Mouse (Mus musculus): ENCODE measurements at regions not wholly inside any gene's neighbourhood (a gene's known extent, or its start where the extent isn't known, plus 50 kb on each side); places are given as distances from the start of the nearest gene placed in this dataset.

DNA sequence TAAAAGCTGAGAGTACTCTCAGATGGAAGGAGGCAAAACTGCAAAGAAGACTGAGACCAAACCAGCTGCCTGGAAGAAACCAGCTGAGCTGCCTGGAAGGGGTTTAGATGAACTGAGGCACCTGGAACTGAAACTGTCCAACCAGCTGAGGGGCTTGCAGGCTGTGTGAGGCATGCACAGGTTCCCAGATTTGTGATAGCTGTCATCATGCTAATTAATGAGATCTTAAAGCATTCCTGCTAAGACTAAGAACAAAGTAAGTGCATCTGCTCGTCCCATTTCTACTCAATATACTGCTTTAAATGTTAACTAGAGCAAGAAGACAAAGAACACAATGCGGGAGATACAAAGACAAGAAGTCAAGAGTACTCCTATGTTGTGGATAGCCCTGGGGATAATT lies 71.1 kb upstream of the Spred1 start:
- DNase-seq (ENCODE audit: low read depth in 3 of 3, low spot score in 3 of 3) (no peak), ATAC-seq (ENCODE audit: insufficient read depth) (no peak)
- Histone ChIP-seq H3K4me2 (ENCODE audit: low read depth) (no peak overlapping the region), H3K4me1 (replicated peaks; ENCODE audit: control insufficient read depth in 2 of 2, insufficient read depth in 2 of 2, low read length in 1 of 2) (peaks cover 0 to 2% of the 10 kb centered on the region in 2 experiments; a peak in 1 of 4 replicates), H3K4me3 (ENCODE audit: insufficient read depth in 1 of 2, low read depth in 2 of 2, low read length in 2 of 2) (no peak overlapping the region), H3K9me3 (ENCODE audit: control insufficient read depth, low read length) (no peaks in the 10 kb centered on the region), H3K9ac (replicated peaks) (no peak overlapping the region), H3K36me3 (replicated peaks; ENCODE audit: control insufficient read depth, insufficient read depth, low read depth) (no peaks in the 10 kb centered on the region), H3K27me3 (ENCODE audit: control insufficient read depth, insufficient read depth, low read length) (no peaks in the 10 kb centered on the region), H3K27ac (no peak overlapping the region)
- TF ChIP-seq CTCF (IDR thresholded peaks at IDR 0.05; ENCODE audit: low read depth) (no peak), EP300 (IDR thresholded peaks at IDR 0.05; ENCODE audit: low read depth) (no peak)
- 69% methylated on average over 2 of the region's 2 CpGs for WGBS (ENCODE audit: insufficient replicate concordance)

DNA sequence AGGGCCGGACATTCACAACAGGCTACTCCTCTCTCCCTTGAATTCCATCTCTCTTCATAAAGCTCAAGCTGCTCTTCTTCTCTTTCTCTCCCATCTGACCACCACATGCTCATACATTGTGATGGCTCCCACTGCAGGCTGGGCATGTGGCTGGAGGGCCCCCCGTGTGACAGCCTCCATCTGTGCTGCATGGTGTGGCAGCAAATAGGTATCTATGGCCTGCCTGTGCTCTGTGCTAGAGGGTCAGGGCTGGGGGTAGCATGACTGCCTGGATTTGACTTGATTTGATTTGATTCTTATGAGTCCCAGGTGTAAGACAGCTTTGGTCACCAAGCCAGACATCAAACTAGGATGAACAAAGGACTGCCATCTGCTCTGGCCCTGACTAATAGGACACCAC lies 57.0 kb upstream of the Spred1 start:
- Histone ChIP-seq H3K27me3 (ENCODE audit: control insufficient read depth, insufficient read depth, low read length) (no peaks in the 10 kb centered on the region), H3K4me3 (ENCODE audit: insufficient read depth in 1 of 2, low read depth in 2 of 2, low read length in 2 of 2) (no peak overlapping the region), H3K9ac (replicated peaks) (no peak overlapping the region), H3K4me1 (replicated peaks; ENCODE audit: control insufficient read depth in 2 of 2, insufficient read depth in 2 of 2, low read length in 1 of 2) (no peaks in the 10 kb centered on the region), H3K27ac (no peak overlapping the region), H3K4me2 (ENCODE audit: low read depth) (no peak overlapping the region), H3K36me3 (replicated peaks; ENCODE audit: control insufficient read depth, insufficient read depth, low read depth) (no peaks in the 10 kb centered on the region), H3K9me3 (ENCODE audit: control insufficient read depth, low read length) (no peaks in the 10 kb centered on the region)
- 67% methylated on average over 2 of the region's 2 CpGs for WGBS (ENCODE audit: insufficient replicate concordance)
- DNase-seq (ENCODE audit: low read depth in 3 of 3, low spot score in 3 of 3) = no peak
- ATAC-seq (ENCODE audit: insufficient read depth) = no peak
- TF ChIP-seq CTCF (IDR thresholded peaks at IDR 0.05; ENCODE audit: low read depth) (no peak), EP300 (IDR thresholded peaks at IDR 0.05; ENCODE audit: low read depth) (no peak)

DNA sequence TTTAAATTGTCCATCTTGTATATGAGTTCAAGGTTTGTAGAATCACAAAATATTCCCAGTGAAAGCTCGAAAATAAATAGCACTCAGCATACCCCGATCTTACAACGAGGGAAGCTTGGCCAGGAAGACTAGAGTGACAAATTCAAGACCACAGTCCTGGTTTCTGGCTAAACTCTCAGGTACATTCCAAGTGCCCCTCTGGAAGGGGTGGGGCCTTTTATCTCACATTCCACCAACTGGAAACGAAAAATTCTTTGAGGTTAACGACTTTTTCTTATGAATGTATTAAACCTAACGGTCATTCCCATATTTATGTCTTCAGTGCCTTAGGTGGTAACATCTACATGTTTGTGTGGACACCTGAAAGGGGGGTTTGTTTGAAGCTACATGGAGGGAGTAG lies 50.8 kb upstream of the Spred1 start:
- no peak for TF ChIP-seq EP300 (IDR thresholded peaks at IDR 0.05; ENCODE audit: low read depth)
- TF ChIP-seq CTCF (IDR thresholded peaks at IDR 0.05; ENCODE audit: low read depth) = no peak
- WGBS (ENCODE audit: insufficient replicate concordance) = 49% methylated on average over 6 of the region's 6 CpGs
- ATAC-seq (ENCODE audit: insufficient read depth) = no peak
- H3K9me3 ChIP-seq (ENCODE audit: control insufficient read depth, low read length) = no peaks in the 10 kb centered on the region
- H3K4me1 ChIP-seq (replicated peaks; ENCODE audit: control insufficient read depth in 2 of 2, insufficient read depth in 2 of 2, low read length in 1 of 2) = no peaks in the 10 kb centered on the region
- no peak overlapping the region for H3K4me3 ChIP-seq (ENCODE audit: insufficient read depth in 1 of 2, low read depth in 2 of 2, low read length in 2 of 2)
- H3K27ac ChIP-seq = no peak overlapping the region
- H3K4me2 ChIP-seq (ENCODE audit: low read depth) = no peak overlapping the region
- H3K36me3 ChIP-seq (replicated peaks; ENCODE audit: control insufficient read depth, insufficient read depth, low read depth) = no peaks in the 10 kb centered on the region
- DNase-seq (ENCODE audit: low read depth in 3 of 3, low spot score in 3 of 3) = no peak
- no peak overlapping the region for H3K9ac ChIP-seq (replicated peaks)
- no peaks in the 10 kb centered on the region for H3K27me3 ChIP-seq (ENCODE audit: control insufficient read depth, insufficient read depth, low read length)

DNA sequence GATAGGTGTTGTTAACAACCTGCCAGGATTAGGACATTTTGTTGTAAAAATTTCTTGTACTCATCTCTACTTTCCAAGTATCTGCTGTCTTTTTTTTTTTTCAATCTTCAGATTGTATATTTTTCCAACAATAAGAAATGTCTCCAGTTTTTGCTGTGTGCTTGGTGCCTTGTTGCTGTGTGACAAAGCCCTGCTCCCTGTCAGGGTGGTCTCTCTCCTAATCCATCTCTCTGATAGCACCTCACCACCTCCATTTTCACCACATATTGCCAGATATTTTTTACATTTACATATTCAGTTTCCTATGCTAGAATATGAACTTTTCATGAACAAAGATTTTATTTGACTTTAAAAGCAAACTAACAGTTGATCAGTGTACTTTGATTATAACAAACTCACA lies 50.1 kb upstream of the Spred1 start:
- no peaks in the 10 kb centered on the region for H3K9me3 ChIP-seq (ENCODE audit: control insufficient read depth, low read length)
- TF ChIP-seq EP300 (IDR thresholded peaks at IDR 0.05; ENCODE audit: low read depth) = no peak

More for the DNA sequence above, 50.1 kb upstream of the Spred1 start:
- no peak overlapping the region for H3K4me2 ChIP-seq (ENCODE audit: low read depth)
- H3K27ac ChIP-seq = no peak overlapping the region
- H3K4me3 ChIP-seq (ENCODE audit: insufficient read depth in 1 of 2, low read depth in 2 of 2, low read length in 2 of 2) = no peak overlapping the region
- no peaks in the 10 kb centered on the region for H3K4me1 ChIP-seq (replicated peaks; ENCODE audit: control insufficient read depth in 2 of 2, insufficient read depth in 2 of 2, low read length in 1 of 2)
- no peak overlapping the region for H3K9ac ChIP-seq (replicated peaks)
- DNase-seq (ENCODE audit: low read depth in 3 of 3, low spot score in 3 of 3) (no peak), ATAC-seq (ENCODE audit: insufficient read depth) (no peak)
- H3K36me3 ChIP-seq (replicated peaks; ENCODE audit: control insufficient read depth, insufficient read depth, low read depth) = no peaks in the 10 kb centered on the region
- H3K27me3 ChIP-seq (ENCODE audit: control insufficient read depth, insufficient read depth, low read length) = no peaks in the 10 kb centered on the region
